Mouse (Mus musculus) regulatory T cell (primary cell): ENCODE data around the gene Arhgap21.
"Not testable (repeated sequence)": the region's sequence is repeated elsewhere in the genome, so short reads cannot be mapped to it uniquely, and the experiment has no call there.

Experiments
- in situ Hi-C: fragments of 300-600 bp; cut with MboI, MseI; formaldehyde crosslinking; loops from one replicate; pipeline ENCODE4 v1.15.1; 2025; ENCODE audit warnings: high pct_unique_total_duplicates

Arhgap21 gene

GRCm38 (mm10) chr2:20943730-20944454 lies 24.8 kb downstream of the Arhgap21 start:
- in situ Hi-C loops = no loop called here

GRCm38 (mm10) chr2:20943222-20943621 lies 25.5 kb downstream of the Arhgap21 start:
- in situ Hi-C loops = no loop called here

- in situ Hi-C loops = no loop called here
These were observed 26.1 kb downstream of the Arhgap21 start for GRCm38 (mm10) chr2:20942434-20943198.

GRCm38 (mm10) chr2:20941105-20941504 lies 27.6 kb downstream of the Arhgap21 start:
- in situ Hi-C loops = no loop called here

- in situ Hi-C loops = no loop called here
These were observed 29.3 kb downstream of the Arhgap21 start for GRCm38 (mm10) chr2:20939367-20939766.

- in situ Hi-C loops = no loop called here
These were observed 32.0 kb downstream of the Arhgap21 start for GRCm38 (mm10) chr2:20936609-20937221.

- in situ Hi-C loops = no loop called here
These were observed 34.3 kb downstream of the Arhgap21 start for GRCm38 (mm10) chr2:20934406-20934805.

- in situ Hi-C loops = no loop called here
These were observed 35.9 kb downstream of the Arhgap21 start for GRCm38 (mm10) chr2:20932748-20933313.

- in situ Hi-C loops = not testable (repeated sequence)
These were observed 36.9 kb downstream of the Arhgap21 start for GRCm38 (mm10) chr2:20931761-20932160.

- in situ Hi-C loops = no loop called here
These were observed 40.2 kb downstream of the Arhgap21 start for GRCm38 (mm10) chr2:20928454-20928853.

- in situ Hi-C loops = loop anchor here (25.0 kb wide), 1 partner anchor 987 kb away; no protein-coding TSS in a partner anchor
These were observed 43.7 kb downstream of the Arhgap21 start for GRCm38 (mm10) chr2:20924938-20925337.

GRCm38 (mm10) chr2:20922366-20922765 lies 46.3 kb downstream of the Arhgap21 start:
- in situ Hi-C loops = loop anchor here (25.0 kb wide), 1 partner anchor 990 kb away; no protein-coding TSS in a partner anchor

- in situ Hi-C loops = loop anchor here (25.0 kb wide), 1 partner anchor 991 kb away; no protein-coding TSS in a partner anchor
These were observed 47.1 kb downstream of the Arhgap21 start for GRCm38 (mm10) chr2:20921558-20921957.

- in situ Hi-C loops = loop anchor here (25.0 kb wide), 1 partner anchor 991 kb away; no protein-coding TSS in a partner anchor
These were observed 47.7 kb downstream of the Arhgap21 start for GRCm38 (mm10) chr2:20921021-20921420.

- in situ Hi-C loops = loop anchor here (5.0 to 25.0 kb wide), 2 partner anchors 912 to 998 kb away; no protein-coding TSS in a partner anchor
These were observed 54.0 kb downstream of the Arhgap21 start for GRCm38 (mm10) chr2:20914531-20915320.

- in situ Hi-C loops = loop anchor here (25.0 kb wide), 1 partner anchor 999 kb away; no protein-coding TSS in a partner anchor
These were observed 55.7 kb downstream of the Arhgap21 start for GRCm38 (mm10) chr2:20913019-20913415.

- in situ Hi-C loops = loop anchor here (25.0 kb wide), 1 partner anchor 1000 kb away; no protein-coding TSS in a partner anchor
These were observed 56.2 kb downstream of the Arhgap21 start for GRCm38 (mm10) chr2:20912348-20913018.

- in situ Hi-C loops = loop anchor here (25.0 kb wide), 1 partner anchor 1002 kb away; no protein-coding TSS in a partner anchor
These were observed 58.2 kb downstream of the Arhgap21 start for GRCm38 (mm10) chr2:20910446-20910845.

- in situ Hi-C loops = loop anchor here (25.0 kb wide), 1 partner anchor 1003 kb away; no protein-coding TSS in a partner anchor
These were observed 59.3 kb downstream of the Arhgap21 start for GRCm38 (mm10) chr2:20909404-20909803.

- in situ Hi-C loops = loop anchor here (25.0 kb wide), 1 partner anchor 1005 kb away; no protein-coding TSS in a partner anchor
These were observed 61.4 kb downstream of the Arhgap21 start for GRCm38 (mm10) chr2:20907291-20907690.
